Mouse (Mus musculus) myocyte (in vitro differentiated cells): ENCODE results near the gene Olfr1347. TPM values are rescaled to one million over a fixed set of nuclear protein-coding genes. Genes with fewer than 3 reads are reported as not detected.

ENCODE experiments used
- H3K27me3 ChIP-seq: one replicate; pipeline ENCODE4 v1.6.1; 2011; ENCODE audit not compliant: control insufficient read depth, insufficient read depth, insufficient read length
- H3K36me3 ChIP-seq: one replicate; pipeline ENCODE4 v1.6.1; 2011; ENCODE audit not compliant: control insufficient read depth, insufficient read depth
- H3K4me2 ChIP-seq: one replicate; pipeline ENCODE4 v1.6.1; 2011; ENCODE audit warnings: low read depth, control low read depth
- H3K4me3 ChIP-seq: one replicate; pipeline ENCODE4 v1.5.1; 2011; ENCODE audit warnings: mild to moderate bottlenecking, control low read depth, moderate library complexity
- H3K79me2 ChIP-seq: one replicate; pipeline ENCODE4 v1.6.1; 2011; ENCODE audit not compliant: control insufficient read depth, insufficient read depth
- H3ac ChIP-seq: one replicate; pipeline ENCODE4 v1.6.1; 2011; ENCODE audit not compliant: control insufficient read depth, insufficient read length
- CEBPB ChIP-seq: IDR thresholded peaks from 2 replicates; pipeline ENCODE4 v1.6.1; 2011; ENCODE audit warnings: mild to moderate bottlenecking, moderate library complexity; ENCODE audit not compliant: poor library complexity, insufficient read depth, severe bottlenecking
- E2F4 ChIP-seq: IDR thresholded peaks from one replicate; pipeline ENCODE4 v1.6.1; 2011; ENCODE audit warnings: mild to moderate bottlenecking, control low read depth, moderate library complexity; ENCODE audit not compliant: insufficient read depth
- MAX ChIP-seq: IDR thresholded peaks from one replicate; pipeline ENCODE4 v1.6.1; 2011; ENCODE audit warnings: low read depth, mild to moderate bottlenecking, control low read depth
- MYOD1 ChIP-seq, 3 experiments: IDR thresholded peaks; one replicate each; pipeline ENCODE4 v1.6.1; 2011; ENCODE audit warnings: control low read depth in 2 of 3, low read depth in 2 of 3, mild to moderate bottlenecking in 2 of 3, moderate library complexity in 1 of 3; ENCODE audit not compliant: insufficient read length in 2 of 3, control insufficient read depth in 1 of 3
- MYOG ChIP-seq, 3 experiments: IDR thresholded peaks; one replicate each; pipeline ENCODE4 v1.6.1; 2011; ENCODE audit warnings: control low read depth in 2 of 3, low read depth in 2 of 3, mild to moderate bottlenecking in 2 of 3; ENCODE audit not compliant: insufficient read length in 2 of 3, control insufficient read depth in 1 of 3, insufficient read depth in 1 of 3
- POLR2A ChIP-seq: IDR thresholded peaks from one replicate; pipeline ENCODE4 v1.6.1; 2011; ENCODE audit warnings: low read depth, mild to moderate bottlenecking, control low read depth, moderate library complexity; ENCODE audit not compliant: insufficient read length
- POLR2AphosphoS2 ChIP-seq: IDR thresholded peaks from one replicate; pipeline ENCODE4 v1.6.1; 2011; ENCODE audit warnings: low read depth, control low read depth; ENCODE audit not compliant: insufficient read length
- REST ChIP-seq: IDR thresholded peaks from one replicate; pipeline ENCODE4 v1.6.1; 2011; ENCODE audit warnings: mild to moderate bottlenecking, control low read depth, moderate library complexity; ENCODE audit not compliant: insufficient read depth, insufficient read length
- SRF ChIP-seq: IDR thresholded peaks from one replicate; pipeline ENCODE4 v1.6.1; 2011; ENCODE audit warnings: low read depth; ENCODE audit not compliant: control insufficient read depth, insufficient read length
- TCF12 ChIP-seq: IDR thresholded peaks from one replicate; pipeline ENCODE4 v1.6.1; 2011; ENCODE audit warnings: mild to moderate bottlenecking, control low read depth; ENCODE audit not compliant: poor library complexity, insufficient read depth, severe bottlenecking
- TCF3 ChIP-seq: IDR thresholded peaks from one replicate; pipeline ENCODE4 v1.6.1; 2011; ENCODE audit warnings: low read depth, control low read depth; ENCODE audit not compliant: insufficient read length
- USF1 ChIP-seq: IDR thresholded peaks from one replicate; pipeline ENCODE4 v1.6.1; 2011; ENCODE audit warnings: low read depth, mild to moderate bottlenecking, control low read depth, moderate library complexity
- polyA plus RNA-seq: library from polyadenylated mRNA; unstranded; fragments of >200 nt; fragmentation: generic; extraction: Trizol; gene quantifications from one replicate; pipeline ENCODE4 v1.2.1, GENCODE M21; 2012; ENCODE audit warnings: missing spikeins

The Olfr1347 gene
- polyA plus RNA-seq, 1 experiment, result not detected

- Histone ChIP-seq H3K27me3 (no peaks in the 10 kb centered on the region), H3K4me3 (no peak overlapping the region), H3K79me2 (no peaks in the 10 kb centered on the region), H3K36me3 (no peaks in the 10 kb centered on the region), H3ac (no peak overlapping the region), H3K4me2 (no peak overlapping the region)
- TF ChIP-seq POLR2AphosphoS2, result no peak
- no peak for TF ChIP-seq REST
- TF ChIP-seq TCF12, result no peak
- no peak for TF ChIP-seq MYOG (IDR thresholded peaks at IDR 0.05; ENCODE audit: control insufficient read depth in 1 of 3, insufficient read depth in 1 of 3, insufficient read length in 2 of 3, low read depth in 2 of 3)
- TF ChIP-seq POLR2A, result no peak
- TF ChIP-seq MAX, result no peak
- TF ChIP-seq MYOD1 (IDR thresholded peaks at IDR 0.05; ENCODE audit: control insufficient read depth in 1 of 3, insufficient read length in 2 of 3, low read depth in 2 of 3), result no peak
- no peak for TF ChIP-seq CEBPB
- no peak for TF ChIP-seq SRF
Observed at GRCm38 (mm10) chr7:6441173-6441572, 58.4 kb downstream of the Olfr1347 start.

- Histone ChIP-seq H3ac (no peak within 1 kb of the TSS), H3K4me3 (no peak within 1 kb of the TSS), H3K4me2 (no peak within 1 kb of the TSS), H3K36me3 (no peaks in the 10 kb centered on the region), H3K27me3 (no peaks in the 10 kb centered on the region), H3K79me2 (no peaks in the 10 kb centered on the region)
- TF ChIP-seq CEBPB (no peak), SRF (no peak), MYOD1 (IDR thresholded peaks at IDR 0.05; ENCODE audit: control insufficient read depth in 1 of 3, insufficient read length in 2 of 3, low read depth in 2 of 3) (no peak), REST (no peak), MAX (no peak), MYOG (IDR thresholded peaks at IDR 0.05; ENCODE audit: control insufficient read depth in 1 of 3, insufficient read depth in 1 of 3, insufficient read length in 2 of 3, low read depth in 2 of 3) (no peak), E2F4 (no peak), POLR2A (no peak), POLR2AphosphoS2 (no peak), TCF12 (no peak), TCF3 (no peak), USF1 (no peak)
Observed at GRCm38 (mm10) chr7:6438388-6438787, 61.2 kb downstream of the Olfr1347 start, which contains the start of gene Olfr1344. Gene Olfr1344, plus strand, starts transcription at chr7:6438688.

Other genes with a start within 250 kb of the Olfr1347 start
- not detected for gene Epp13, start 247.0 kb downstream of the Olfr1347 start, polyA plus RNA-seq
- gene Zfp667, start 213.2 kb downstream of the Olfr1347 start, polyA plus RNA-seq, result 2.8 TPM
- gene Zfp583, start 168.5 kb downstream of the Olfr1347 start, polyA plus RNA-seq, result 0.80 TPM
- 0.11 TPM for gene Gm3854, start 156.0 kb downstream of the Olfr1347 start, polyA plus RNA-seq
- 0.46 TPM for gene Zfp78, start 136.5 kb downstream of the Olfr1347 start, polyA plus RNA-seq
- 2.4 TPM for gene Zfp28, start 116.5 kb downstream of the Olfr1347 start, polyA plus RNA-seq
- gene Smim17, start 101.0 kb downstream of the Olfr1347 start, polyA plus RNA-seq, result not detected
- gene Gm20715, start 89.5 kb downstream of the Olfr1347 start, polyA plus RNA-seq, result not detected
- gene Olfr1344, start 61.1 kb downstream of the Olfr1347 start, polyA plus RNA-seq, result not detected
- not detected for gene Olfr1336, start 43.6 kb downstream of the Olfr1347 start, polyA plus RNA-seq
- gene Olfr1346, start 32.7 kb downstream of the Olfr1347 start, polyA plus RNA-seq, result not detected
- not detected for gene Olfr5, start 12.8 kb downstream of the Olfr1347 start, polyA plus RNA-seq
- not detected for gene Olfr1348, start 9.0 kb upstream of the Olfr1347 start, polyA plus RNA-seq
- 0.06 TPM for gene Olfr1349, start 23.2 kb upstream of the Olfr1347 start, polyA plus RNA-seq
- gene Olfr1350, start 65.1 kb upstream of the Olfr1347 start, polyA plus RNA-seq, result not detected
- gene Zim1, start 196.7 kb upstream of the Olfr1347 start, polyA plus RNA-seq, result 2.0 TPM
- gene Peg3, start 230.7 kb upstream of the Olfr1347 start, polyA plus RNA-seq, result 39.2 TPM
- gene Usp29, start 230.8 kb upstream of the Olfr1347 start, polyA plus RNA-seq, result 1.1 TPM